Mouse (Mus musculus) small intestine, adult 10 weeks (tissue): ENCODE results near the gene Ago4. TPM values are rescaled to one million over a fixed set of nuclear protein-coding genes. Genes with fewer than 3 reads are reported as not detected.

Source experiments
- polyA plus RNA-seq: library from polyadenylated mRNA; stranded (reverse); fragments of 350-450 nt; fragmentation: Illumina TruSeq; extraction: RNeasy Lipid Tissue Mini Kit (QIAGEN cat#74804); gene quantifications from one replicate; pipeline ENCODE4 v1.2.3, GENCODE M21; 2014; ENCODE audit warnings: low replicate concordance

Ago4 gene
- polyA plus RNA-seq: 3.9 TPM

GRCm38 (mm10) chr4:126532827-126533728 is at the start of gene Ago4:
Gene Ago4, minus strand, starts transcription at chr4:126533472.

GRCm38 (mm10) chr4:126556809-126557711 is 23.8 kb upstream of the Ago4 start, which contains the start of gene Clspn:
Gene Clspn, plus strand, starts transcription at chr4:126556935.

GRCm38 (mm10) chr4:126468285-126468901 is 64.9 kb downstream of the Ago4 start, which contains the start of gene Ago1:
Gene Ago1, minus strand, starts transcription at chr4:126468583.

Other genes with a start within 250 kb of the Ago4 start
- gene Col8a2, start 246.7 kb downstream of the Ago4 start, polyA plus RNA-seq: 0.71 TPM
- not detected for gene Adprhl2, start 211.8 kb downstream of the Ago4 start, polyA plus RNA-seq
- not detected for gene Tekt2, start 207.8 kb downstream of the Ago4 start, polyA plus RNA-seq
- 8.4 TPM for gene Ago3, start 103.9 kb downstream of the Ago4 start, polyA plus RNA-seq
- 7.9 TPM for gene Ago1, start 64.9 kb downstream of the Ago4 start, polyA plus RNA-seq
- 3.3 TPM for gene Clspn, start 23.5 kb upstream of the Ago4 start, polyA plus RNA-seq
- 1.2 TPM for gene 5730409E04Rik, start 76.3 kb upstream of the Ago4 start, polyA plus RNA-seq
- gene Psmb2, start 144.2 kb upstream of the Ago4 start, polyA plus RNA-seq: 63.6 TPM
- not detected for gene Tfap2e, start 202.8 kb upstream of the Ago4 start, polyA plus RNA-seq
- 0.11 TPM for gene Ncdn, start 220.0 kb upstream of the Ago4 start, polyA plus RNA-seq
- 8.5 TPM for gene AU040320, start 220.1 kb upstream of the Ago4 start, polyA plus RNA-seq